Mouse (Mus musculus): ENCODE measurements around the gene Shank2.

Shank2 gene

DNA sequence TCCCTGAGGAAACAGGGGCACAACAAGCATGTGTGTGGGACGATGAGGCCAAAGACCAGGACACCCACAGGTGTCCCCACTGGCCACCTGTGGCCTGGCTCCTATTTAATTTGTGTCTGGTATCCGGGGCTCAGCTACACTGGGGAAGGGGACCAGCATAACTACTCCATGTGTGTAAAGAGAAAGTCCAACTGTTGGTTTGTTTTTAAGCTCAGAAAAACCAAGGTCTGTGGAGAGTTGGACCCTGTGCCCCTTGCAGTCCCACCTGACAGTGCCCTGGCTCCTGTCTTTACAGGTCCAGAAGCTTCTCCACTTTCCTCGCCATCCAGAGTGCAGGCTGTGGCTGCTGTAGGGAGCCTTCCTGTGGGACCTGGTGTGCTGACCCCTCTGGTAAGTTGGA, at the start of gene Shank2:
TSS of gene Shank2 (plus strand) at position 301 of the 400 bp plus-strand sequence.
- no peak for DNase-seq

DNA sequence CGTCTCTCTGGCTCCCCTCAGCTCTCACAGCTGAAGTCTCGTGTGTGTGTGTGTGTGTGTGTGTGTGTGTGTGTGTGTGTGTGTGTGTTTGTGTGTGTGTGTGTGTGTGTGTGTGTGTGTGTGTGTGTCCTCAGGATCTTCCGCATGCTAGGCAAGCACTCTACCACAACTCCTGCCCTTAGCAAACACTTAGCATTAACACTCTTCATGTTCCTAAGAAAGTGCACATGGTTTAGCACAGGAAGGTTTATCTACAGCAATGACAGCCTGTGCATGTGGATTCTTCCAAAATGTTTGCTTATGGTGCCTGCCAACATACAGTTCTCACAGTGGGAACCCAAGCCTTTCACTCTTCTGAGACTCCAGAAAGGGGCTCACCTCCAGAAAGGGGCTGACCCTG, 49.6 kb upstream of the Shank2 start:
- no peak for DNase-seq

DNA sequence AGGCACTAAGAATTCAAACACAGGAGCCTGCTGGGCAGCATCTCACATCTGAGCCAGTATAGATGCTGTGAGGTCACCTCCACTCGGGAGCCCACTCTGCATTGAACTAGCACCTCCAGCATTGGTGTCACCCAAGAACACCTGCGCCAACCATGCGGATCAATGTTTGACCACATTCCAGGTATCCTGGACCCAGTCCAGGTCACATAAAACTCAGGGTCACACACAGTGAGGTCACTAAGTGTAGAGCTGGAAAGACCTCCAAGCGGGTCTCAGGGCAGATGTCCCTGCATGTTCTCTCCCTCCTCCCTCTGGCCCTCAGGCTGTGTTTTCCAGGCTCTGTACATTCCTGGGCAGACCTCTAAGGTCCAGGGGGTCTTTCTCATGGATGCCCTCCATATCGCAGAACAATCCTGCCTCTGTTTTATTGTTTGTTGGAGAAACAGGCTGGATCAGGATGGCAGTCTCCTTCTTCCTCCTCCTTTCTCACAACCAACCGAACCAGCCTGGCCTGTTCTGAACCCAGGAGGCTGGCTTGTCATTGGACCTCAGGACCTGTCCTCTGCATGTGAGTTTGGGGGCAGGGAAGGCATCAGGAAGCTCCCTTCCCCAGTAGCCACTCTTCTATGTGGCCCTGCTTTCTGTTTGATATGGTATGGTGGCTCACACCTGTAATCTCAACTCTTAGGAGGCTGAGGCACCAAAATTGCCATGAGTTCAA, 45.0 kb upstream of the Shank2 start:
- DNase-seq, result no peak

DNA sequence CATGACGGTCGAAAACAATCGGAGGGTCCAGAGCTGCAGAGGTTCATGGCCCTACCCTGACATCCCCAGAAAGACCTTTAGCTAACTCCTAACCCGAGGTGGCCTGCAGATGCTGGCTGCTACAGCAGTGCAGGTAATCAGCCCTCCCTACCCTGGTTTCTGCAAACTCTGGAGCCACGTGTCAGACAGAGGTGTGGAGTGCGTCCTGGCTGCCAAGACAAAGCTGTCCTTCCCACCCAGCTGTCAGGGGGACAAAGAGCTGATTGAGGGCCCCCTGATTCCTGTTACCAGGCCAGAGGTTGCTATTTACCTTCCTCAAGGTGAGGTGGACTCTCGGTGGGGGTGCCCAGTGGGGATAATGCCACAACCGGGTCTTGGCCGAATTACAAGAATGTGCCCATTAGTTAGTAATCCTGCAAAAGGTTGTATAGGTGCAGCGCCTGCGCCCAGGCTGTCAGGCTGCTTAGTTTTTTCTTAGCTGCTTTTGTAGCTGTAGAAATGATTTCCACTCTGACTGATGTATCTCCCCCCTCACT, 43.6 kb upstream of the Shank2 start:
- no peak for DNase-seq

DNA sequence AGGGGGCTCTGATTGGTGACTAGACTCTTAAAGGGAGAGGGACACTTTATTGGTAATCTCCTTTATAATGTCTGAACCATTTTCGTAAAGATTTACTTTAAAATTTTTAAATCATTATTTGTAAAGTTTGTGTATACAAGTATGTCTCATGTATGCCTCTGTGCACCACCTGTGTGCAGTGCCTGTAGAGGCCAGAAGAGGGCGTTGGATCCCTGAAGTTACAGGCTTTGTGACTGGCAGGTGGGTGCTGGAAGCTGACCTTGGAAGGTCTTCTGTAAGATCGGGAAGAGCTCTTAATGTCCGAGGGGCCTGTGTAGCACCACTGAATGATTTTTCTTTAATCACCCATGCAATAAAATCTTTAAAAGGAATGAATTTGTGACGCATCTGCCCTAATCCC, 37.9 kb upstream of the Shank2 start:
- no peak for DNase-seq

DNA sequence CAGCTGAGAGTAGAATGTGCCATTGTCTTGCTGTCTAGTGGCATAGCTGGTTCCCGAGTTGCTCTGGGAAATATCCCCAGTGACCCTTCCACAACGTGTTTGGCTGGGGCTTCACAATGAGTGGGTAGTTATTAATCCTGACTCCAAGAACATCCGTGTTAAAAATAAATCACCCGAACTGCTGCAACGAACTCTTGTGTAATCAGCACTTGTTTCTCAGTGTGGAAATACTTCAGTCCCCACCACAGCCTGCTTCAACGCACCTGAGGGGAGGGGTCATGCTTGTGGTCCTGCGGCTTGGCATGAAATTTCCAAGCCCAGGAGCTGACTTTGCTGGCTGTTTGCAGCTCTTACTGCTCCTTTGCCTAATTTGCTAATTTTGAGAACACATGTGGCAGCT, 35.1 kb upstream of the Shank2 start:
- DNase-seq, result no peak

DNA sequence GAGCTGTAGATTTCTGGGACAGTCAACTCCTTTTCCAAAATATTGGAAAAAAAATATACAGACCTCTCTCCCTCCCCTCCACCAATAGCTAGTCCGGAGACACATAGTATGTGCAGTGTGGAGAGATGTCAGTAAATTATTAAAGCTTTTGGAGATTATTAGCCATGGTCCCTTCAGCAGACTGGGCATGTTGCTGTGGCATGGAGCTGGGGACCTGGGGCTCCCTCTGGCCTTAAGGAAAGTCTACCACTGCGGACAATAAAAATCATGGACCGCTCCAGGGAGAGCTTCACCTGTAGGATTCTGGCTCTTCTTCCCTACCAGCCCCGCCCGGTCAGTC, 24.3 kb upstream of the Shank2 start:
- DNase-seq, result no peak

DNA sequence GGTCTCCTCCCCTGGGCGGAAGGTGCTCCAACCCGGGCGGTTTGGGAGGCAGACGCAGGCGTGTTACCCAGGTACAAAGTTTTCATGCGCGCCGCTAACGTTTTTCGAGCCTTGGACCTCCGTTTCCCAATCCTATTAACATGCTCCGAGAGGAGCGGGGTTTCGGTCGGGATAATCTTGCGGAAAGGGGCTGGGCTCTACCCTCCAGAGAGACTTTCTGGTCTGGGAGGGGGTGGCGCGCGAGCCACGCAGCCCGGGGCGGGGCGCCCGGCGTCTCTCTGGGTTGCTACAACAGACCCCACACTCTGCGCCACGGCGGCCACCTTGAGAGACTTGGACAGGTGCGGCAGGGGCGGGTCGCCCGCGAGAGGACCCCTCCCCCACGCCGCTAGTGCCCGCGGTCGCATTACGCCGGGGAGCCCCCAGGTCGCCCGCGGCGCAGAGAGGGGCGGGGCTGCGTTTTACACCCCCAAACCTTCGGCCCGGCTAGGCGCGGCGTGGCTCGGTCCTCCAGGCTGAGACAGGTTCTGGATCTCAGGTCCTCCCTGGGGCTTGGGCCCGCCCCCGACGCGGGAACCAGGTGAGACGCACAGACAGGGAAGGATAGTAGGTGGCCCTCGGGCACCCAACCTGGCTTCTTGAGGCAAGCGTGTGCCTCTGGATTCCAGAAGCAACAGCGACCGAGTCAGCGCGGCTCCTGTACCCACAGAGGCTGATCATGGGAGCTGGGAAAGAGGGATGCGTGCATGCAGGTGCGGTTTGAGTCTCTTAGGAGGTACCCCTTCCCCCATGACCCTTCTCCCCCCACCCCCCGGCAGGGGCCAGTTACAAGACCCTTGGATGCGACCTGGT, 23.7 kb upstream of the Shank2 start:
- peak; percentile 5 to 12 for DNase-seq

DNA sequence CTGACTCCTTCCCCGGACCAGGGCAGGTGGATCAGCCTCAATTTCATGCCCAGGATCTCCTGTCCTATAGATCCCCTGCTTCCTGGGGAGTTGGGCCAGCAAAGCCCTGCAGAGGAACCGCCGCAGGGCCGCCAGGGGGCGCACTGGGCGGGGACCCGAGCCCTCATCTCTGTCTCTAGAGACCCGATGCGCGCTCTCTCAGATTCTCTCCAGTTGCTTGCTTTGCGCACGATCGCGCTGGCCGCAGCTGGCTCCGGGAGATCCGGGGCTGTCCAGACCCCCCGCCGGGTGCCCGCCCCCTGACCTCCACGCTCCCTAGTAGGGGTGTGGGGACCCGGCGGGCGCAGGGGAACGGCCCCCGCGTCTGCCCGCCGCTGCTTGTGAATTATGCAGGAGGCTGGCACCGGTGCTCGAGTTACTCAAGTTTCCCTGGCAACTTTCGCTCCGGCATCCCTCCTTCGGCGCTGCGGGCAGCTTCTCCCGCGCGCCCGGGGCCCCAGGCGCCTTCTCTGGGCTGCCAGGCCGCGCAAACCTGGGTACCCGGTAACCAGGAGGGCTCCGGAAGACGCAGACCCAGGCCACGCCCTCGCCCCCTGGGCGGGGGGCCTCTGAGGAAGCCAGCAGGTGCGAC, 22.9 kb upstream of the Shank2 start:
- DNase-seq, result peak; percentile 49 to 55

DNA sequence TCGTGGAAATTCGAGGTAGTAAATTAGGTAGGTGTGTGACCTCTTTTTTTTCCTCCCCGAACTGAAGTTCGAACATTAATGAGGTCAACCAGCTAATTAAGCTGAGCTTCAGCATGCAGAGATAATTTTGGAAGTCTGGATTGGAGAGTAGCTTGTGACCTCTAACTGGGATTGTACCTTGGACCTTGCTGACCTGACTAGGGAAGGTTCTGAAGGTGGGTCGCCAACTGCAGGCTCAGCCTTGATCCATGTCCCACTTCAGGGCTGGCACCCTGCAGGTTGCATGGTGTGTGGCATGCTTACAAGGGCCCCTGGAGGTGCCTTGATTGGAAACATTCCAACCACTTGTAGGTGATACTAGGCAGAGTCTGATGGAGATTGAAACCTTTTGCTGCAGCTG, 21.7 kb upstream of the Shank2 start:
- no peak for DNase-seq

DNA sequence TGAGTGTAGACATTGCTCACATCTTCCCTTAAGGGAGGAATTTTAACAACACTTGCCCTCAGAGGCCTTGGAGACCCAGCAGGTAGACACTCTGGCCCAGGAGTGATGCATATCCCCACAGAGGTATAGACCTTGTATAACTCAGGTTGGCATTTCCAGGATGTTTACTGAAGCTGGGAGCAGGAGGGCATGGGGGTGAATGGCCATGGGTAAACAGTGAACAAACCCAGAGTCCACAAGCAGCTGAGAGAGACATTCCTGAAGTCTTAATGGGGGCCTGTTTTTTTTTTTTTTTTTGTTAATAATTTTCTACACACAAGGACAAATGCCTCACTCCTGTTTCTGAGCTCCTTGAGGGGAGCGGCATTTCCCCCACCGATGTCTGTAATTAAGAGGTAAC, 15.4 kb upstream of the Shank2 start:
- DNase-seq, result no peak

DNA sequence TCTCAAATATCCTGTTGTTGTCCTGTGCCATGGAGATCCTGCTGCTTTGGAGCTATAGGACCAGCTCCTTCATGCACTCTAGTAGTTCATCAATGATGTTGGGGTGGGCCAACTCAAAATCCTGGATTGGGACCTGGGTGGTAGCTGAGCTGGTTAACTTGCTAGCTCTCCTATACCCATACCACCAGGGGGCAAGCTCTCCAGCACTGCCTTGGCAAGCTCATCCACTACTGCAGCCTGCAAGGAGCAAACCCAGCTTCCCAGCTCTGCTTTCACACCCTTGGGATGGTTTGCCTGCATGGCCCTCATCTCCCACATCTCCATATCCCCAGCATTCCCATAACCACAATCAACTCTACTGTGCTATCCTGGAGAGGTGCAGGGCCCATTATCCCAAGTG, 10.6 kb upstream of the Shank2 start:
- DNase-seq, result no peak

DNA sequence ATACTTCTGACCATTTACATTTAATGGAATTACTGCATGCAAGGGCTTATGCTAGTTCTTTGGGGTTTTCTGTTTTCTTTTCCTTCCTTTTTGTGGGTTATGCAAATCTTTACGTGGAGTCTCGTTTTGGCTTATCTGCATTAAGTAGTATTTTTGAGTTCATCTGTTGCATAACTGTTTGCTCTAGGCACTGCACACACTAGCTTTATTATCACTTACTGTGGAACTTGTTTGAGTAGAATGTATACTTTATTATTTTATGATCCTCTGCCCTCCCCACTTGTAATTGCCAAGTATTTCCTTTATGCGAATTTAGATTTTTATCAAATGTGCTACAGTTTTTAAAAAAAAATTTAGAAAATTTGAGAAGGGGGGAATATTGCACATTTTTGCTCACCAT, 2.7 kb upstream of the Shank2 start:
- DNase-seq, result no peak

DNA sequence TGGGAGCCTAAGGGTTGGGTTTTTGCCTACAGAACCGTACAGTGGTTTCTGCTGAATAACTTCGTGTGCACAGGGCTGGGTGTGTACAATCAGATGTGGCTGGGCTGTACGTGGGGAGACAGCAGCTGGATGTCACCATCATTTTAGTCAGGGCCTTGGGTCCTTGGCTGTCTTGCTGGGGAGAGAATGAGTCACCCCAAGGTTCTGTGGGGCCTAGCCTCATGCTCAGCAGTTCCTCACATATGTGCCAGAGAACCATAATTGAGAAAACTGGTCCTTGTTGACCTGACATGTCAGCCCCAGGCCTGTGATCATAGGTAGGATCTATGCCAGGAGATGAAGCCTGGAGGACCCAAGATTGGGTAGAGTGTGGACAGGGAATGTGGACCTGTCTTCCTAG, 1.7 kb downstream of the Shank2 start:
- no peak for DNase-seq

DNA sequence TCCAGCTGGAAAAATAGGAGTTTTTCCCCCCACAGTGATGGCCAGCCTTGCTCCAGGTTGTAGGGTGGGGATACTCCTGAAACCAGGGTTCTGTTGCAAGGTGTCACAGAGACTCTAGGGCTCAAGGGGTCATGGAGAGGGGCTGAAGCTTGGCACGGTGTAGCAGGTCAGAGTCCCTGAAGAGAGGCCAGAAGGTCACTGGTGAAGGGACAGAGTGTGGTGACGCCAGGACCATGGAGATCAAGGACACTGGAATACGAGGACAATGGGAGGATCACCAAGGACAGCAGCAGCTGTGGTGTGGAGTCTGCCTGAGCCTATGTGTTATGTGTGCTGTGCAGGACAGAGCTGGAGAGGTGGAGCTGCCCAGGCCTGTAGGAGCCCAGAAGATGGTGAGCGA, 6.4 kb downstream of the Shank2 start:
- no peak for DNase-seq

DNA sequence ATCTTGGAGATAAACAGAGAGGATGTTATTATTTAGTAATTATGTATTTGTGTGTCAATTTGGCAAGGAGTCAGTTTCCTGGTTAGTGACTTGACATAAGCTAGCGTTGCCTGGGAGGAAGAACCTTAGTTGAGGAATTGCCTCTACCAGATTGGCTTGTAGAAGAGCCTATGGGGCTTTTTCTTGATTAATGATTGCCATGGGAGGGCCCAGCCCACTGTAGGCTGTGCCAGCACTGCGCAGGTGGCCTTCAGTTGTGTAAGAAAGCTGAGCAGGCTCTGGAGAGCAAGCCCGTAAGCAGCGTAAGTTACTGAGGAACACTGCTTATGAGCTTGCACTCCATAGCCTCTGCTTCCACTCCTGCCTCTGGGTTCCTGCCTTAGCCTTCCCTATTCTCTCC, 7.3 kb downstream of the Shank2 start:
- DNase-seq, result no peak

DNA sequence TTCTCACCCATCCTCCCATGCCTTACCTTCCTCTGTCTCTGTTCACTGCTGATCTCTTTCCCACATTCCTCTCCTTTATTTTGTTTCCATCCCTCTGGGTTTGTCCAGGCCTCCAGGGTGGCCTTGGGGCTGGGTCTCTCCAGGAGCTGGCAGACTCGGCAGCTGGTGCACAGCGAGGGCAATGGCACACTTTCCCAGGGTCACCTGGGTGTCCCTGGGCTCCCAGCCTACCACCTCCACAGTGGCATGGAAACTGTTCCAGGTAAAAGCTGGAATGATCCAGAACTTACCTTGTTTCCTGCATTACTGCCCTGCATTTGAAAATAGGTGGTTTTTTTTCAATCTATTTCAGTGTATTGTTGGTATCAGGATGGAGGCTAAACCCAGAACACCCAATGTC, 12.8 kb downstream of the Shank2 start:
- DNase-seq, result no peak

DNA sequence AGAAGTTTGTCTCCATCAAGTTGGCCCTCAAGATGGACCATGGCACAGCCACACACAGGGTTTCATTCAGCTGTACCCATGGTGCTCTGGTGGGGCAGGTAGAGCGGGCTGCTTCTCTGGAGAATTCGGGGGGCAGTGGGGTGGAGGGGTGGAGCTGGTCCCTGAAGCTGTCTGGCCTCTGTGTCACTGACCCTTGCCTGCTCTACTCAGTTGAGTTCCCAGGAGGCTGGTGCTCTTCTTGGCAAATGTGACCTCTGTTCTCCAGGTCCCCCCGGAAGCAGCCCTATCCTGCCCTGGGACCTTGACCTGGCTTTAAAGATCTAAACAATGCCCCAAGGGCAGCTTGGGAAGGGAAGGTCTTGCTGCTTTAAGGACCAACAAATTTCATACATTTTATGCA, 20.1 kb downstream of the Shank2 start:
- no peak for DNase-seq

DNA sequence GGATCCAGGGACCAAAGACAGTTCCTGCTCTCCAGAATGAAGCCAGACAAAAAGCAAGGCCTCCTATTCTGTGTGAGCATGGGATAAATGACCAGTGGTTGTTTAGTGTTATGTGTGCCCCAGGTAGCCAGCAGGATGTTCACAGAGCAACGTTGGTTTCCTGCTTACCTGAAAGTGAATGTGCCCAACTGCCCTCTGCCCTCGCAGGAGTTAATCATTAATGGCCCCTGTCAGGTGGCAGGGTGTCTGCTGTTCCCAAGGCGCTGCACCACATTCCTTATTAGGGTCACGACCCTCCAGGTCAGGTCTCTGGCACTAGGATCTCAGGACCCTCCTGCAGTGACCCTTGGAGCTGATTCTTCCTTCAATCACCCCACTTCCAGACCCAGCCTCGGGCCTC, 21.0 kb downstream of the Shank2 start:
- no peak for DNase-seq

DNA sequence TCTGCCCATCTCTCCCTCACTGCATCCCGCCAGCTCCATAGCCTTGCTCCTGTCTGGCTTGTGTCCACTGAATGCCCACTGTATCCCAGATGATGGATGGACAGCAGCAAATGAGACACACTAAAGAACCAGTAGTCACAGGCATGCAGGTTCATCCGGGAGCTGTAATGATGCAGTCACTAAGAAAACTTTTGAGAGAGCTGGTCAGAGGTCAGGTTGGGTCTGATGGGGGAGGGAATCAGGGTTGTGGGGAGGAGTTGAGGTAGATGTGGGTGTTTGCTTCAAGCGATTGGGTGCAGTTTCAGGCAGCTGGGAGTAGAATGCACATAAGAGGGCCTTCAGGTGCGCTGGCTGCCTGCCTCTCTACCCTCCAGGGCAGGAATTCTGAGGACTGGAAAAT, 21.8 kb downstream of the Shank2 start:
- DNase-seq, result no peak

DNA sequence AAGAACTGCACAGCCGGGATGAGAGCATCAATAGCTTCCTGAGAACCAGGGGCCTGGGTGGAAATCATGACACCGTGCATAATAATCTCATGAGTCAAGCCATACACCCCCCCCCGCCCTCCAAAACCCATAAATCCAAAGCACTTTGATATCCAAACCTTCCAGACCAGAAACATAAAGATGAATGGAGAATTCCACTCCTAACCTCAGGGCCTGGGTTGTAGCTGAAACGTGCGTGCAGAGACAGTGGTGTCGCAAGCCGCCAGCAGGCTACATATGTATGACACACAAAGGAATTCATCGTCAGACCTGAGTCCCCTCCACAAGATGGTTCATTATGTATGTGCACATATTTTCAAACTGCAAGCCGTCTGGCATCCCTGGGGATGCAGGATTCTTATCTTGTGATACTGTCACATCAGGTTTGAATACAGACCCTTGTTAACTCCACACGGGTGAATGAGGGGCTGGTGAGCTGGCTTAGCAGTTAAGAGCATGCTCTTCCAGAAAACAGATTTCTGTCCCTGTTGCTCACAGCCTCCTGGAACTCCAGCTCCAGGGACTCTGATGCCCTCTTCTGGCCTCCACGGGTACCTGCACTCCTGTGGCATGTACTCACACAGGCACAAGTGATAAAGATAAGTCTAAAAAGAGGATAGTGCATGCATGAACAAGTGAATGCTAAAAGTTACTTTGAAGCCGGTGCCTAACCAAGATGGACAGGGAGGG, 24.5 kb downstream of the Shank2 start:
- DNase-seq, result no peak

DNA sequence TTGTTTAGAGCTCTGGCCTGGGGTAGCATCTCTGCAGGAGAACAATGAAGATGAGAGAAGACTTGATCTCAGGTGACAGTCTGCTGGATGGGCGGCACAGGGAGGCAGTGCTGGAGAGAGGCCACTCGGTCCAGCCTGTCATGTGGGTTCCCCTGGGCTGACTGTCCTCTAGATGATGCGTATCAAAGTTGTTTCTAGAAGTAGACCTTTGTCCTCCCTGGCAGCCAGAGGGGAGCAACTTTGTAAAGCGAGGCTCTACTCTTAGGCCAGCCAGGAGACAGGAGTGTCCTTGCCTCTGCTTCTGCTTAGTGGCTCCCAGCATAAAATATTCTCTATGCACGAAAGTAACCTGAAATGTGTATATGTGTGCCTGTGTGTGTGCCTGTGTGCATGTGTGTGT, 27.5 kb downstream of the Shank2 start:
- DNase-seq, result no peak

DNA sequence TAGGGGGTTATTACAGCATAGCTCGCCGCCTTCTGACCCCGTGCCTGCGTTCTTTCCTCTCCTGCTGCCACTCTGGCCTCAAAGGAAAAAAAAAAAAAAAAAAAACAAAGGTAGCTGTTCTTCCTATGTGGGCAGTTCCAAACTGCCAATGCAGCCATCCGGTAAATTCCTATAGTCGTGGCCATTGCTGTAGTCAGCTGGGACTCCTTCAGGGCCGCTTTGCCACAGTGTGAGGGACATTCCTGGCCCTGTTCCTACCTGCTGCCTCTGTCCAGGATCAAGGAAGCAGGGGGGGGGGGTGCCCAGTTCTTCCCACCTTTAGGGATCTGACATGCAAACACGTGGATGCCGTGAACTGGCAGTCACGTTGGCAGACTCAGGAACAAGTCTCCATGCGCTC, 29.1 kb downstream of the Shank2 start:
- no peak for DNase-seq
